Mouse (Mus musculus) hindbrain, embryonic 16.5 days (tissue): Measurements from ENCODE around the gene Ttc7b. TPM values are rescaled to one million over a fixed set of nuclear protein-coding genes. Genes with fewer than 3 reads are reported as not detected.
A peak's percentile ranks its signal among the peaks of the same experiment; 100 is the strongest.

Experiments used
- ATAC-seq: fragments of 200-750 bp; cut with Nextera tagmentation; 2 replicates; pipeline ENCODE4 v1.8.0; 2017; ENCODE audit warnings: moderate TSS enrichment, moderate library complexity
- H3K27ac ChIP-seq: fragments of 300-500 bp; sonication (generic); 2 replicates; pipeline ENCODE4 v1.5.1; 2014; ENCODE audit warnings: low read depth, mild to moderate bottlenecking, control low read depth, low read length, moderate library complexity
- H3K27me3 ChIP-seq: fragments of 300-500 bp; sonication (generic); replicated peaks from 2 replicates; pipeline ENCODE4 v1.6.1; 2014; ENCODE audit warnings: low read length; ENCODE audit not compliant: control insufficient read depth, insufficient read depth
- H3K36me3 ChIP-seq: fragments of 300-500 bp; sonication (generic); 2 replicates; pipeline ENCODE4 v1.6.1; 2014; ENCODE audit warnings: mild to moderate bottlenecking, low read length, moderate library complexity, mixed read lengths; ENCODE audit not compliant: control insufficient read depth, insufficient read depth
- H3K4me1 ChIP-seq: fragments of 300-500 bp; sonication (generic); 2 replicates; pipeline ENCODE4 v1.6.1; 2014; ENCODE audit warnings: low read depth, low read length; ENCODE audit not compliant: control insufficient read depth, insufficient read depth
- H3K4me2 ChIP-seq: fragments of 300-500 bp; sonication (generic); 2 replicates; pipeline ENCODE4 v1.6.1; 2014; ENCODE audit warnings: mild to moderate bottlenecking, low read length, control low read depth, moderate library complexity
- H3K4me3 ChIP-seq: fragments of 300-500 bp; sonication (generic); 2 replicates; pipeline ENCODE4 v1.5.1; 2014; ENCODE audit warnings: mild to moderate bottlenecking, low read length, control low read depth, moderate library complexity
- H3K9ac ChIP-seq: fragments of 300-500 bp; sonication (generic); 2 replicates; pipeline ENCODE4 v1.6.1; 2014; ENCODE audit warnings: low read depth, mild to moderate bottlenecking, control low read depth, low read length, moderate library complexity
- H3K9me3 ChIP-seq: fragments of 300-500 bp; sonication (generic); 2 replicates; pipeline ENCODE4 v1.6.1; 2014; ENCODE audit warnings: mild to moderate bottlenecking, low read length, moderate library complexity; ENCODE audit not compliant: control insufficient read depth
- WGBS: fragments of 180-500 bp; shearing (Covaris S2); extraction: QIAGEN DNeasy Blood & Tissue Kit; methylation state at CpG from one replicate; pipeline ENCODE4 v1.1.7; 2014; 5-methylcytosine and 5-hydroxymethylcytosine counted together
- polyA plus RNA-seq: library from polyadenylated mRNA; unstranded; fragments of >200 nt; fragmentation: Nextera tagmentation; extraction: Ambion mirVana; gene quantifications from 2 replicates; pipeline ENCODE4 v1.2.1, GENCODE M21; 2015

Gene Ttc7b
- polyA plus RNA-seq, 1 experiment from 2014 or later: 8.8 TPM

DNA sequence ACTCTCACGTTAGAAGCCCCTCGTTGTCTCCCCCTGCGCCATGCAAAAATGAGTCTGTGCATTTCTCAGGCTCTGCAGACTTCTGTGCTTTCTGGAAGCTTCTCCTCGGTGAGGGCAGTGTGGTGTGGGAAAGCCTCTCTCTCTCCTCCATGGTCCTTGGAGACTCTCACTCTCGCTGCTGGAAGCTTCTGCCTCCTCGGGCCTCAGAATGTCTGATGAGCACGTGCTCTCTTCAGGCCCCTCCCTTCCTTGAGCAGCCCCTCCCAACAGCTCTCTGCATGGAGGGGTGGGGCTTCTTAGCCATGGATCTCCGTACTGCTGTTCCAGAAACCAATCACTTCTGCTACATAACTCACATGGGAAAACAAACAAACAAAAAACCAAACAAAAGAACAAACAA, 242.3 kb downstream of the Ttc7b start:
- H3K4me1 ChIP-seq: peaks cover 26% of the 10 kb centered on the region
- no peak overlapping the region for H3K9ac ChIP-seq
- ATAC-seq: peak; percentile 22; the same call in 1 of the 2 replicates
- no peaks in the 10 kb centered on the region for H3K27me3 ChIP-seq
- no peaks in the 10 kb centered on the region for H3K36me3 ChIP-seq
- no peak overlapping the region for H3K4me2 ChIP-seq
- H3K27ac ChIP-seq: no peak overlapping the region
- no peak overlapping the region for H3K4me3 ChIP-seq
- H3K9me3 ChIP-seq: no peaks in the 10 kb centered on the region
- WGBS: 36% methylated on average over 8 of the region's 8 CpGs

GRCm38 (mm10) chr12:100277534-100277905, 243.1 kb downstream of the Ttc7b start:
- H3K27ac ChIP-seq: no peak overlapping the region
- H3K9me3 ChIP-seq: no peaks in the 10 kb centered on the region
- H3K4me3 ChIP-seq: no peak overlapping the region
- no peak for ATAC-seq
- H3K4me2 ChIP-seq: no peak overlapping the region
- H3K27me3 ChIP-seq: no peaks in the 10 kb centered on the region
- H3K36me3 ChIP-seq: no peaks in the 10 kb centered on the region
- H3K4me1 ChIP-seq: peaks cover 25% of the 10 kb centered on the region
- no peak overlapping the region for H3K9ac ChIP-seq
- 70% methylated on average over 3 of the region's 3 CpGs for WGBS

GRCm38 (mm10) chr12:100276607-100277533, 243.8 kb downstream of the Ttc7b start:
- peak; percentile 34; the same call in 1 of the 2 replicates for ATAC-seq
- H3K36me3 ChIP-seq: no peaks in the 10 kb centered on the region
- peak overlapping the region; percentile 14; the same call in 1 of the 2 replicates for H3K27ac ChIP-seq
- H3K4me2 ChIP-seq: no peak overlapping the region
- no peak overlapping the region for H3K4me3 ChIP-seq
- H3K4me1 ChIP-seq: peaks cover 19% of the 10 kb centered on the region
- 26% methylated on average over 20 of the region's 20 CpGs for WGBS
- H3K9ac ChIP-seq: no peak overlapping the region
- no peaks in the 10 kb centered on the region for H3K9me3 ChIP-seq
- H3K27me3 ChIP-seq: no peaks in the 10 kb centered on the region

DNA sequence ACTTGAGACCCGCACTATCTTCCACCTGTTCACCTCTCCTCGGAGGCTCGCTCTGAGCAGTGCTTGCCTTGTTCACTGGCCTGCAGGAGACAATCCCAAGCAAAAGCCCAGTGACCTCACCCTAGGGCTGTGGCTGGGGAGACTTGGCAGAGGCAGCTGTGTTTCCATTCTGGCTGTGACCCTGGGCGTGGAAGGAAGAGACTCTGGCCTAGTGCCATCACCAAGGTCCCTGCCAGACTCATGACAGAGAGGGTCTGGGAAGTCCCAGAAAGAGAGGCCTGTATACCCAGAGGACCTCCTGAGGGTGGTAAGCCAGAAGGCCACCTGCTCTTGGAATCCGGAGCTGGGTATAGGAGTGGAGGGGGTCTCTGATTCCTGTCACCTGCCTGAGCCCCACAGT, 244.8 kb downstream of the Ttc7b start:
- H3K27ac ChIP-seq: peak overlapping the region; percentile 14; the same call in 1 of the 2 replicates
- peak; percentile 43; the same call in 1 of the 2 replicates for ATAC-seq

GRCm38 (mm10) chr12:100273033-100273432, 247.6 kb downstream of the Ttc7b start:
- H3K4me1 ChIP-seq: peaks cover 17% of the 10 kb centered on the region

More for the DNA sequence above, 244.8 kb downstream of the Ttc7b start:
- Histone ChIP-seq H3K9ac (no peak overlapping the region), H3K4me2 (no peak overlapping the region), H3K9me3 (no peaks in the 10 kb centered on the region), H3K4me1 (peaks cover 17% of the 10 kb centered on the region), H3K4me3 (no peak overlapping the region), H3K36me3 (no peaks in the 10 kb centered on the region), H3K27me3 (no peaks in the 10 kb centered on the region)
- WGBS: 59% methylated on average over 5 of the region's 5 CpGs

GRCm38 (mm10) chr12:100269967-100270662, 250.5 kb downstream of the Ttc7b start:
- WGBS: 87% methylated on average over 9 of the region's 9 CpGs
- no peaks in the 10 kb centered on the region for H3K36me3 ChIP-seq
- no peak for ATAC-seq
- H3K9ac ChIP-seq: no peak overlapping the region
- no peaks in the 10 kb centered on the region for H3K9me3 ChIP-seq
- no peak overlapping the region for H3K27ac ChIP-seq
- H3K27me3 ChIP-seq: no peaks in the 10 kb centered on the region
- H3K4me2 ChIP-seq: no peak overlapping the region
- H3K4me1 ChIP-seq: peaks cover 14% of the 10 kb centered on the region
- no peak overlapping the region for H3K4me3 ChIP-seq

More at GRCm38 (mm10) chr12:100273033-100273432, 247.6 kb downstream of the Ttc7b start:
- no peaks in the 10 kb centered on the region for H3K36me3 ChIP-seq
- H3K27ac ChIP-seq: no peak overlapping the region
- no peaks in the 10 kb centered on the region for H3K27me3 ChIP-seq
- no peak for ATAC-seq
- H3K9ac ChIP-seq: no peak overlapping the region
- no peaks in the 10 kb centered on the region for H3K9me3 ChIP-seq
- 85% methylated on average over 2 of the region's 2 CpGs for WGBS
- no peak overlapping the region for H3K4me2 ChIP-seq
- H3K4me3 ChIP-seq: no peak overlapping the region

DNA sequence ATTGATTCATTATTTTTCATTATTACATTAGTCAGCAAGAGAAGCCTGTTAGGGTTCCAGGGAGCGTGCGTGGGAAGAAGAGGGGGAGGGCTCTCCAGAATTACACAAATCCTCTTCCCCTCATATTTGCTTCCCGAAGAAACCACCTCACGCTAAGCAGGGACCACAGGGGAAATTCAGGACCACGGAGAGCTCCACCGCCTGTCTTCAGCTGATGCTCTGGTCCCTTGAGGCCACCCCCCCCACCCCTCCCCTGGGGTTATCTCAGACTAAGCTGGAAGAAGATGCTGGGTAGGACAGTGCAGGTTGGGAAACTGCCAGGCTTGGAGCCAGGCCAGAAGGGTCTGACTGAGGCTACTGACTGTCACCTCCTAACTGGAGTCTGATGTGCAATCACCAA, 252.6 kb downstream of the Ttc7b start:
- Histone ChIP-seq H3K4me1 (peaks cover 16% of the 10 kb centered on the region), H3K9me3 (no peaks in the 10 kb centered on the region), H3K36me3 (no peaks in the 10 kb centered on the region), H3K9ac (no peak overlapping the region), H3K4me3 (no peak overlapping the region), H3K27me3 (no peaks in the 10 kb centered on the region), H3K27ac (no peak overlapping the region), H3K4me2 (no peak overlapping the region)
- 17% methylated on average over 6 of the region's 6 CpGs for WGBS
- ATAC-seq: no peak

DNA sequence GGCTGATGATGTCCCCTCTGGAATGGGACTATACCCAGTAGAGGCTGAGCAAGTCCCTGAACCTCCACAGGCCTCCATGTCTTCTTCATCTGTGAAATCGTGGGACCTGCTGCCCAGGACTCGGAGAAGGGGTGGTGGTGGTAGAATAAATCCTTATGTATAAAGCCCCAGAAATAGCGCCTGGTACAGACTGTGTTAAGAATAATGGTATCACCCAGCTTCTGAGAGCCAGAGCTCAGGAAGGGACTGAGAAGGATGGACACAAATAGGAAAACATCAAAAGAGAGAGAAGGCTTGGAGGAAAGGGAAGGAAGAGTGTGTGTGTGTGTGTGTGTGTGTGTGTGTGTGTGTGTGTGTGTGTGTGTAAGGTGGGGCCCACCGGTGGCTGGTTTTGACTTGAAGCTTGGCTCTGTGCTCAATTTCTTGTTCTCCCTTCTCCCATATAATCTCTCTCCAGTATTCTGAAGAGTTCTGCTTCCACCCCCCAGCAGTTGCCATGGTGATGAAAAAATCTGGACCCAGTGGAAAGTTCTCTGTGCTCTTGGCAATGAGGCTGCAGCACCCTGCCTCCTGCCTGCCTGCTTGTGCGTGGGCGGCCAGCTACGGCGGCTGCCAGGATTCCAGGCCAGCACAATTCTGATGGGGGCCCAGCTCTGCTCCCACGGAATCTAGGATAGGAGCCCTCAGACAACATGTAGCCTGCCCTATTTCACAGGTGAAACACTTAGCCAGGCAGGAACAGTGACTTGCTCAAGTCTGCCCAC, 254.9 kb downstream of the Ttc7b start:
- WGBS: 40% methylated on average over 9 of the region's 9 CpGs
- Histone ChIP-seq H3K36me3 (no peaks in the 10 kb centered on the region), H3K4me3 (no peak overlapping the region), H3K4me2 (no peak overlapping the region), H3K27ac (peak overlapping the region; percentile 62), H3K9ac (0 out of 2 replicates have a peak overlapping the region, but pooled peaks have one; percentile 27), H3K9me3 (no peaks in the 10 kb centered on the region), H3K27me3 (no peaks in the 10 kb centered on the region), H3K4me1 (peaks cover 16% of the 10 kb centered on the region)
- peak; percentile 86 for ATAC-seq
